21 mouse cellular contexts compared by ENCODE assay signal in genomic region chr2:162637537-162637936, GRCm38 (mm10). TPM values are rescaled to one million over a fixed set of nuclear protein-coding genes. Genes with fewer than 3 reads are reported as not detected.
DNase-seq lines count a peak whose midpoint lies in the region; ATAC-seq lines count a peak whose summit lies in the region.
"Had no signal": no experiment of that assay in that cellular context is flagged by ENCODE, and none has a peak within 500 bp of the region (broad histone marks: within the 10 kb centered on the region; RNA-seq: fewer than 3 reads in every experiment).

No protein-coding gene starts in this region.

- H3K4me1 ChIP-seq in hindbrain, embryonic 14.5 days (replicated peaks; ENCODE audit: control insufficient read depth, insufficient read depth, low read length) = peaks cover 22% of the 10 kb centered on the region
- H3K4me1 ChIP-seq in hindbrain, embryonic 11.5 days (replicated peaks; ENCODE audit: control insufficient read depth, insufficient read depth, low read length) = no peaks in the 10 kb centered on the region
- no peaks in the 10 kb centered on the region for H3K4me1 ChIP-seq in liver, embryonic 12.5 days
- H3K4me1 ChIP-seq: megakaryocyte, embryonic 14.5 days had no signal

- no peak overlapping the region for H3K9ac ChIP-seq in hindbrain, embryonic 14.5 days
- no peak overlapping the region for H3K9ac ChIP-seq in hindbrain, embryonic 11.5 days (ENCODE audit: low read depth, low read length)
- no peak overlapping the region for H3K9ac ChIP-seq in liver, embryonic 12.5 days
- H3K9ac ChIP-seq: forebrain, embryonic 12.5 days; limb, embryonic 15.5 days; neural tube, embryonic 15.5 days had no signal

- no peak for ATAC-seq in hindbrain, embryonic 14.5 days (ENCODE audit: low FRiP score)
- no peak for ATAC-seq in hindbrain, embryonic 11.5 days (ENCODE audit: low FRiP score)
- ATAC-seq in liver, embryonic 12.5 days = no peak
- ATAC-seq: midbrain, embryonic 16.5 days had no signal

- H3K27ac ChIP-seq in hindbrain, embryonic 14.5 days = no peak overlapping the region
- no peak overlapping the region for H3K27ac ChIP-seq in hindbrain, embryonic 11.5 days (ENCODE audit: low read depth, low read length)
- no peak overlapping the region for H3K27ac ChIP-seq in liver, embryonic 12.5 days
- H3K27ac ChIP-seq: forebrain, embryonic 12.5 days; limb, embryonic 15.5 days; neural tube, embryonic 15.5 days had no signal

- H3K4me2 ChIP-seq in hindbrain, embryonic 14.5 days (replicated peaks) = no peak overlapping the region
- H3K4me2 ChIP-seq in hindbrain, embryonic 11.5 days (replicated peaks; ENCODE audit: low read depth, low read length) = no peak overlapping the region
- H3K4me2 ChIP-seq in liver, embryonic 12.5 days = no peak overlapping the region
- H3K4me2 ChIP-seq: forebrain, embryonic 12.5 days; limb, embryonic 15.5 days; neural tube, embryonic 15.5 days had no signal

- WGBS in hindbrain, embryonic 14.5 days = 34% methylated on average over 1 of the region's 1 CpGs
- WGBS in hindbrain, embryonic 11.5 days = 83% methylated on average over 1 of the region's 1 CpGs
- WGBS in liver, embryonic 12.5 days (ENCODE audit: insufficient replicate concordance) = 55% methylated on average over 1 of the region's 1 CpGs

- no peaks in the 10 kb centered on the region for H3K9me3 ChIP-seq in hindbrain, embryonic 14.5 days (ENCODE audit: control insufficient read depth, low read length)
- no peaks in the 10 kb centered on the region for H3K9me3 ChIP-seq in hindbrain, embryonic 11.5 days (ENCODE audit: control insufficient read depth, low read length)
- H3K9me3 ChIP-seq in liver, embryonic 12.5 days (replicated peaks) = no peaks in the 10 kb centered on the region
- H3K9me3 ChIP-seq: forebrain, embryonic 12.5 days; limb, embryonic 15.5 days; neural tube, embryonic 15.5 days had no signal

- H3K36me3 ChIP-seq in hindbrain, embryonic 14.5 days (replicated peaks; ENCODE audit: control insufficient read depth, insufficient read depth) = no peaks in the 10 kb centered on the region
- no peaks in the 10 kb centered on the region for H3K36me3 ChIP-seq in hindbrain, embryonic 11.5 days (ENCODE audit: control insufficient read depth, insufficient read depth, low read length)
- H3K36me3 ChIP-seq in liver, embryonic 12.5 days = no peaks in the 10 kb centered on the region
- H3K36me3 ChIP-seq: forebrain, embryonic 12.5 days; G1E; limb, embryonic 15.5 days; neural tube, embryonic 15.5 days had no signal

- H3K27me3 ChIP-seq in hindbrain, embryonic 14.5 days (ENCODE audit: control insufficient read depth, insufficient read depth, low read length) = no peaks in the 10 kb centered on the region
- no peaks in the 10 kb centered on the region for H3K27me3 ChIP-seq in hindbrain, embryonic 11.5 days (ENCODE audit: control insufficient read depth, insufficient read depth, low read length)
- H3K27me3 ChIP-seq in liver, embryonic 12.5 days (replicated peaks) = no peaks in the 10 kb centered on the region
- H3K27me3 ChIP-seq: limb, embryonic 15.5 days; megakaryocyte, embryonic 14.5 days had no signal

- H3K4me3 ChIP-seq in hindbrain, embryonic 14.5 days (replicated peaks; ENCODE audit: low read length) = no peak overlapping the region
- no peak overlapping the region for H3K4me3 ChIP-seq in hindbrain, embryonic 11.5 days (ENCODE audit: low read depth, low read length)
- no peak overlapping the region for H3K4me3 ChIP-seq in liver, embryonic 12.5 days
- H3K4me3 ChIP-seq: forebrain, embryonic 12.5 days; limb, embryonic 15.5 days; megakaryocyte, embryonic 14.5 days; neural tube, embryonic 15.5 days had no signal

- peak; percentile 54 for DNase-seq in cerebellum, adult 9-10 months
- DNase-seq in cerebellum, adult 11-12 months = no peak
- peak; percentile 38 for DNase-seq in hindbrain, embryonic 14.5 days (ENCODE audit: low spot score)
- no peak for DNase-seq in hindbrain, embryonic 11.5 days (ENCODE audit: low spot score)
- DNase-seq in lung, adult 18-20 months = peak; percentile 6 to 14
- no peak for DNase-seq in lung, postnatal 14 days
- DNase-seq in lung, postnatal 36 days = peak; percentile 16
- DNase-seq: adrenal gland, postnatal 36 days; cerebellum, adult 8-10 months; gastrocnemius, postnatal 10 days; heart, adult 11 months; heart, postnatal 14 days; kidney, adult 8-10 months; thymus, postnatal 36 days had no signal

RNA-seq across cellular contexts. Expression of gene Ptprt, which starts 23.4 kb away (rescaled TPM):
- 19.7 and 21.5 TPM in 2 replicates for polyA plus RNA-seq in hindbrain, embryonic 14.5 days (2014; fragmentation: Nextera tagmentation; extraction: Ambion mirVana)
- polyA plus RNA-seq in hindbrain, embryonic 11.5 days (2014; fragmentation: Nextera tagmentation; extraction: Ambion mirVana) = 1.3 and 1.7 TPM in 2 replicates
- 0.02 and 0.20 TPM in 2 replicates for polyA plus RNA-seq in liver, embryonic 12.5 days (2016; fragmentation: Nextera tagmentation; extraction: Ambion mirVana)
- polyA plus RNA-seq: G1E had no signal

Comparison
In these comparisons a context has a peak if more than half of its experiments do, and no peak if none do; other contexts are left out.
1. DNase-seq: peak in cerebellum, adult 9-10 months (single experiment), hindbrain, embryonic 14.5 days (single experiment), lung, adult 18-20 months (2 of 2) and lung, postnatal 36 days (single experiment); none in cerebellum, adult 11-12 months (single experiment), hindbrain, embryonic 11.5 days (single experiment) and lung, postnatal 14 days (single experiment).